Mouse (Mus musculus) kidney, postnatal 4 days (tissue): ENCODE measurements at regions not wholly inside any gene's neighbourhood (a gene's known extent, or its start where the extent isn't known, plus 50 kb on each side); places are given as distances from the start of the nearest gene placed in this dataset.

Source experiments
- DNase-seq, 2 experiments: peaks; one replicate each; pipeline ENCODE4 v3.0.0; 2021; ENCODE audit warnings: mixed read lengths in 2 of 2

DNA sequence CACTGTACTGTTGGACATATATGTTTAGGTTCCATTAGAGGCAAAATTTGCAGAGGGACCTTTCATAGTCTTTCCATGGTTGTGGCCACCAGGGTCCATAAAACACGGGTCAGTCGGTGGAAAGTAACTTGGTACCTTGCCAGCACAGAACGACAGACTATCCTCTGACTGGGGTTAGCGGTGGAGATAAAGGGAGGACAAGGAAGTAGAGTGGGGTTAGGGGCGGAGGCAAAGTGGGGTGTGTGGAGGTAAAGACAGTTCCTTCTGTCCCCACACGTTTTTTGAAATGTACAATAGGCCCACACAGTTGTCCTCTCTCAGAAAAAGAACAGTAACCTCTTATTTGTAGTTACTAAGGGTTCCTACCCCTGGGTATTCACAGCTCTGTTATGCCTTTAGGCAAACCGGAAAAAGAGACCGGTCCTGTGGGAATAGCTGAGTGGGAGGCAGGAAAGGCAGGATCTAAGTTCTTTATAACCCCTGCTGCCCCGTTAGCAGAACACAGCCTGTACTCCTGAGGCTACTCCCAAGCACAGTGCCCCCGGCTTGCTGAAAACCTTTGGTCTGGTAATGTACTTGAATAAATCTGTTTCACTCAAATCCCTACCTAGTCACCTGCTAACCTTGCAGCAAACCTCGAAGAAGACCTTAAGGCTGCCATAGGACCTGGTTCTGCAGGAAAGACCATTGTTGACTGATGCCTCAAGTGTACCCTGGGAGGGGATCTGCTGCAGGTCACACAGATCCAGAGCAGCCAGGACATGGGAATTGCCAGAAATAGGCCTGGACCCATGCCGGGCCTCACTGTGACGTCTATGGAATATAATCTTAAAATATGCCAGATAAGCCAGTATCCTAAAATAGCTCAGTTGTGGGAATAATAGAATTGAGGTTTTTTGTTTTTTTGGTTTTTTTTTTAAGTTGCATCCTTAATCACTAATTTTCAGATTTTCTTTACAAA is 51.6 kb upstream of the Gm29133 start:
- DNase-seq: peak; percentile 10 to 14
